Mouse (Mus musculus): Measurements from ENCODE around the gene Wasf2.

Wasf2 gene

DNA sequence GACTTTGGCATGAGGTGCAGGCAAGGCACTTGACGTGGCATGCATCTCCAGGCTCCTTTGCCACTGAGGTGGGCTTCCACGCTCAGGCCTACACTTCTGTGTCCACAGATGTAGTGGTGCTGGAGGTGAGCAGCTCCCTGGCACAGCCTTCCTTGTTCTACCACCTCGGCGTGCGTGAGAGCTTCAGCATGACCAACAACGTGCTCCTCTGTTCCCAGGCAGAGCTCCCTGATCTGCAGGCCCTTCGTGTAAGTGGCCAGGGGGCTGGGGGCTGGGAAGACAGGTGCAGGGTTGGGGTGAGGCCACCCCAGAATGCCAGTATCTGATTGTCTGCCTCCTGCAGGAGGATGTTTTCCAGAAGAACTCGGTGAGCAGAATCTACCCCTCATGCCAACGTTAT is 112.4 kb downstream of the Wasf2 start:
- DNase-seq = no peak

DNA sequence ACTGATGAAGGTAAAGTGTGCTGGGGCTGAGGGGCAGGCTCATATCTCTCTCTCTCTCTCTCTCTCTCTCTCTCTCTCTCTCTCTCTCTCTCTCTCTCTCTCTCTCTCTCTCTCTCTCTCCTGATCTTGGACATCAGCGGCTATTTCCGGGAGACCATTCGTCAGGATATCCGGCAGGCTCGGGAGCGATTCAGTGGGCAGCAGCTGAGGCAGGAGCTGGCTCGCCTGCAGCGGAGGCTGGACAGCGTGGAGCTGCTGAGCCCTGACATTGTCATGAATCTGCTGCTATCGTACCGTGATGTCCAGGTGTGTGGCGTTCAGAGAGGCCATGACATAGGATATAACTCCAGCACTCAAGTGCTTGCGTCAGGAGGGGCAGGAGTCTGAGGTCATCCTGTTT is 113.2 kb downstream of the Wasf2 start:
- no peak for DNase-seq

DNA sequence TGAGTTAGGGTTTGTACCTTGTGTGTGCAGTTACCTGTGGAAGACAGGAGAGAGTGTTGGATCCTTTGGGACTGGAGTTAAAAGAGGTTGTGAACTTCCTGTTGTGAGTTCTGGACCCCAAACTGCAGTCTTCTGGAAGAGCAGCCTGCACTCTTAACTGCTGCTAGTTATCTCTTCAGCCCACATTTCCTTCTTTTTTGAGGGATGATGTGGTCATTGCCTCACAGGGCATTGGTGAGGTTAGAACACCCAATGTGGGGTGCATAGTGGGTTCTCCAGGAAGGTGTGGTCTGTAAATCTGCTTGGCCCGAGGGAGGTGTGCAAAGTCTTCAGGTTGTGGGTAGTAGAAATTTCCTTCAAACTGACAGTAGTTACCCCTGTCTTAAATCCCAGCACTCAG is 114.0 kb downstream of the Wasf2 start:
- no peak for DNase-seq

DNA sequence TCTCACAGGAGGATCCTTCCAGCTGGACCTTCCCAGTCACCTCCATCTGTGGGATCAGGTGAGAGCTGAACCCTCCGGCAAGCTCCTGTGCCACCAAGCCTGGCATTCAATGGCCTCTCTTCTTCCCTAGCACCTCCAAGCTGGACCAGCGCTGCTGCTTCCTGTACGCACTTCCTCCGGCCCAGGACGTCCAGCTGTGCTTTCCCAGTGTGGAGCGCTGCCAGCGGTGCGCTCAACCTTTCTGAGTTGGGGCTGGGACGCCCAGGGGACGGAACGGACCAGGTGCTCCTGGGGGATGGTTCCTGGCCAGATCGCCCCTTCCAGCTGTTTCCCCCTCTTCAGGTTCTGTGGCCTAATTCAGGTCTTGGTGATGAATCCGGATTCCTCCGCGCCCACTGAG is 116.8 kb downstream of the Wasf2 start:
- no peak for DNase-seq

DNA sequence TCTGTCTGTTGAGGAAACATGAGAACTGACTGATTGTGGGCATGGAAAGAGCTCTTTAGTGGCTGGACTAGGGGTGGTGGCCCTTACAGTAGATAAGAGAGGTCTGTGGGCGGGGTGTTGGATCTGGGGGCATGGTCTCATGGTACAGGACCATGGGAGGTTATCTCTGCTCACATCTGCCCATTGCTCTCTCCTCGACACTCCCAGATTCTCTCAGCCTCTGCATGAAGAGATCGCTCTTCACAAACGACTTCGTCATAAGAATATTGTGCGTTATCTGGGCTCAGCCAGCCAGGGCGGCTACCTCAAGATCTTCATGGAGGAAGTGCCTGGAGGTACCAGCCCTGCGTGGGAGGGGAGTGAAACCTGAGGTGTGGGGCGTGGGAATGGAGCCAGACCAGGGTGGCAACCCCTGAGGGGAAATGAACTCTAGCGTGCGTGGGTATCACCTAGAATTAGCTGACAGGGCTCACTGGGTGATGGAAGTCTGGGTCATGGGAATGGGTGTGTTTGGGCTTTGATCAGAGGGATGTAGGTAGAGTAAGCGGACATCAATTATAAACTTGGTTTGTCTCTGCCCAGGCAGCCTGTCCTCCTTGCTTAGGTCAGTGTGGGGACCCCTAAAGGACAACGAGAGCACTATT is 117.6 kb downstream of the Wasf2 start:
- DNase-seq = no peak
